Mouse (Mus musculus) olfactory bulb, adult 2 months (tissue): ENCODE results near the gene Draxin. TPM values are rescaled to one million over a fixed set of nuclear protein-coding genes. Genes with fewer than 3 reads are reported as not detected.
"Not testable (repeated sequence)": the region's sequence is repeated elsewhere in the genome, so short reads cannot be mapped to it uniquely, and the experiment has no call there.

Source experiments
- H3K27ac ChIP-seq: fragments of 200-500 bp; 2 replicates; pipeline ENCODE4 v1.5.1; 2012; ENCODE audit warnings: low read depth, low read length; ENCODE audit not compliant: insufficient read depth
- H3K4me1 ChIP-seq: fragments of 200-500 bp; 2 replicates; pipeline ENCODE4 v1.6.1; 2012; ENCODE audit warnings: low read length; ENCODE audit not compliant: control insufficient read depth, insufficient read depth
- H3K4me3 ChIP-seq: fragments of 200-500 bp; 2 replicates; pipeline ENCODE4 v1.5.1; 2012; ENCODE audit warnings: mild to moderate bottlenecking, low read depth, low read length, moderate library complexity; ENCODE audit not compliant: insufficient read depth
- CTCF ChIP-seq: fragments of 200-500 bp; IDR thresholded peaks from 2 replicates; pipeline ENCODE4 v1.5.1; 2012; ENCODE audit warnings: low read depth, mild to moderate bottlenecking, low read length, moderate library complexity; ENCODE audit not compliant: insufficient read depth
- POLR2A ChIP-seq: fragments of 200-500 bp; IDR thresholded peaks from 2 replicates; pipeline ENCODE4 v1.6.1; 2012; ENCODE audit warnings: mild to moderate bottlenecking, low read depth, low read length, moderate library complexity; ENCODE audit not compliant: insufficient read depth
- WGBS: fragments of 180-500 bp; shearing (Covaris S2); methylation state at CpG from one replicate; pipeline ENCODE4 v1.1.7; 2018; 5-methylcytosine and 5-hydroxymethylcytosine counted together
- polyA plus RNA-seq: library from polyadenylated mRNA; stranded (reverse); fragments of >200 nt; gene quantifications from 2 replicates; pipeline ENCODE4 v1.2.4, GENCODE M21; 2012; ENCODE audit warnings: low replicate concordance; ENCODE audit not compliant: missing spikeins, insufficient read depth, insufficient read length

The Draxin gene
- polyA plus RNA-seq, 1 experiment, result not detected

GRCm38 (mm10) chr4:148121982-148122693, 8.4 kb downstream of the Draxin start:
- Histone ChIP-seq H3K4me3 (no peak overlapping the region), H3K27ac (no peak overlapping the region), H3K4me1 (peaks cover 5% of the 10 kb centered on the region; the same call in 1 of the 2 replicates)
- 31% methylated on average over 6 of the region's 6 CpGs for WGBS
- TF ChIP-seq CTCF (no peak), POLR2A (no peak)

GRCm38 (mm10) chr4:148121362-148121761, 9.1 kb downstream of the Draxin start:
- H3K4me3 ChIP-seq, result no peak overlapping the region
- peaks cover 5% of the 10 kb centered on the region; the same call in 1 of the 2 replicates for H3K4me1 ChIP-seq
- TF ChIP-seq POLR2A (no peak), CTCF (no peak)
- WGBS, result 54% methylated on average over 4 of the region's 4 CpGs
- no peak overlapping the region for H3K27ac ChIP-seq

GRCm38 (mm10) chr4:148120555-148120954, 9.9 kb downstream of the Draxin start:
- WGBS, result 40% methylated on average over 9 of the region's 9 CpGs
- TF ChIP-seq POLR2A, result no peak
- no peak for TF ChIP-seq CTCF
- peaks cover 7% of the 10 kb centered on the region; the same call in 1 of the 2 replicates for H3K4me1 ChIP-seq
- H3K27ac ChIP-seq, result no peak overlapping the region
- H3K4me3 ChIP-seq, result no peak overlapping the region

- H3K4me1 ChIP-seq, result peaks cover 15% of the 10 kb centered on the region
- H3K4me3 ChIP-seq, H3K27ac ChIP-seq: not testable (repeated sequence)
- 93% methylated on average over 9 of the region's 9 CpGs for WGBS
Measured at GRCm38 (mm10) chr4:148119578-148119977, 10.9 kb downstream of the Draxin start.

- no peak overlapping the region for H3K4me3 ChIP-seq
- H3K27ac ChIP-seq, result no peak overlapping the region
- WGBS, result 77% methylated on average over 4 of the region's 4 CpGs
- TF ChIP-seq CTCF (no peak), POLR2A (no peak)
- peaks cover 21% of the 10 kb centered on the region for H3K4me1 ChIP-seq
Measured at GRCm38 (mm10) chr4:148117392-148117791, 13.1 kb downstream of the Draxin start.

DNA sequence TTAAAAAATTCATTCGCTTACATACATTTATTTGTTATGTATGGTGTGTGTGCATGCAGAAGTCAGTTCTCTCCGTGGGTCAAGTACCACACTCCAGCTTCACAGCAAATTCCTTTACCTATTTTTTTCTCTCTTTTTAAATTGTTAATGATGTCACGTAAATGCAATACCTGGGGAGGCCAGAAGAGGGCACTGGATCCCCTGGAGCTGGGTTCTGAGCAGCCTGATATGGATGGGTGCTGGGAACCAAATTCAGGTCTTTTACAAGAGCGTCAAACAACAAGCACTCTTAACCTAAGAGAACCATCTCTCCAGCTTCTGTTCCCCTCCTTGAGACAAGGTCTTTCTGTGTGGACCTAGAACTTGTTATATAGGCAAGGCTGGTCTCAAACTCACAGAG, 13.8 kb downstream of the Draxin start:
- WGBS, result 76% methylated on average over 4 of the region's 4 CpGs
- H3K4me1 ChIP-seq, result peaks cover 19% of the 10 kb centered on the region
- TF ChIP-seq POLR2A (no peak), CTCF (no peak)
- no peak overlapping the region for H3K4me3 ChIP-seq
- no peak overlapping the region for H3K27ac ChIP-seq

- TF ChIP-seq CTCF (peak; percentile 9; the same call in 1 of the 2 replicates), POLR2A (no peak)
- no peak overlapping the region for H3K27ac ChIP-seq
- WGBS, result 16% methylated on average over 15 of the region's 15 CpGs
Measured at GRCm38 (mm10) chr4:148115467-148115866, 15.0 kb downstream of the Draxin start.

GRCm38 (mm10) chr4:148114758-148115391, 15.6 kb downstream of the Draxin start:
- Histone ChIP-seq H3K4me1 (peaks cover 16% of the 10 kb centered on the region), H3K4me3 (no peak overlapping the region), H3K27ac (no peak overlapping the region)
- TF ChIP-seq CTCF, result peak; percentile 92
- TF ChIP-seq POLR2A, result no peak
- 5% methylated on average over 15 of the region's 15 CpGs for WGBS

More at GRCm38 (mm10) chr4:148115467-148115866, 15.0 kb downstream of the Draxin start:
- Histone ChIP-seq H3K4me3 (no peak overlapping the region), H3K4me1 (peaks cover 16% of the 10 kb centered on the region)

DNA sequence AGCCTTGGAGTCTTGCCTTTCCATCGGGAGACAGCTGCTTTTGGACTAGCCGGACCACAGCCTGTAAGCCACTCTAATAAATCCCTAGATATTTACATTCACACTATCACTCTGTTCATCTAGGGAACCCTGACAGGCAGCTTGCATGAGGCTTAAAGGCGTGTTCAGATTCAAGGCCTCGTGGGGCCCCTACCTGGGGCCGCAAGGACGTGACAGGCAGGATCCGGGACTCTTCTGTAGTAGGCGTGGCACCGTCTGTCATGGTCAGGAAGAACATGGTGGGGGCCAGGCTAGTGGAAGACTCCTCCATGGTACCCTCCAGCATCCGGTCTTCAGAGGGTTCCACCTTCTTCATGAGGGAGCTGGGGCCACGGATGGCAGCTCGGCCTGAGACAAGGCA, 18.0 kb downstream of the Draxin start:
- H3K4me1 ChIP-seq, result peaks cover 32% of the 10 kb centered on the region
- no peak overlapping the region for H3K27ac ChIP-seq
- WGBS, result 87% methylated on average over 12 of the region's 12 CpGs
- no peak overlapping the region for H3K4me3 ChIP-seq
- TF ChIP-seq CTCF (no peak), POLR2A (no peak)

GRCm38 (mm10) chr4:148109215-148109614, 21.3 kb downstream of the Draxin start:
- TF ChIP-seq CTCF, result no peak
- TF ChIP-seq POLR2A, result no peak
- no peak overlapping the region for H3K4me3 ChIP-seq
- 92% methylated on average over 5 of the region's 5 CpGs for WGBS
- H3K4me1 ChIP-seq, result peaks cover 26% of the 10 kb centered on the region
- H3K27ac ChIP-seq, result no peak overlapping the region
